9 mouse cellular contexts compared by ENCODE assay signal in genomic region chr16:82431811-82432210, GRCm38 (mm10).
DNase-seq lines count a peak whose midpoint lies in the region.
"Had no signal": no experiment of that assay in that cellular context is flagged by ENCODE, and none has a peak within 500 bp of the region (broad histone marks: within the 10 kb centered on the region; RNA-seq: fewer than 3 reads in every experiment).

No protein-coding gene starts in this region.

- intact Hi-C loops in left cerebral cortex, postnatal 4 days (cut with DNase I), result no loop called here

- peak; percentile 43 for DNase-seq in left cerebral cortex, adult 11 months (ENCODE audit: low spot score)
- DNase-seq in left cerebral cortex, postnatal 4 days, result no peak
- peak; percentile 83 to 86 for DNase-seq in frontal cortex, adult 2 months (ENCODE audit: extremely low spot score in 1 of 2, low spot score in 1 of 2)
- peak; percentile 57 to 73 for DNase-seq in left cerebral cortex, adult 18-20 months (ENCODE audit: low spot score in 2 of 2)
- DNase-seq in skeletal muscle tissue, adult 2 months (ENCODE audit: low read depth, low spot score), result peak; percentile 21
- DNase-seq in embryo, embryonic 10.5 days (ENCODE audit: low spot score), result no peak
- DNase-seq in adrenal gland, adult (ENCODE audit: inconsistent age in 2 of 2, low spot score in 1 of 2), result no peak
- DNase-seq: cerebellum, postnatal 25 days; heart, adult 11 months had no signal

Comparison
In these comparisons a context has a peak if more than half of its experiments do, and no peak if none do; other contexts are left out.
1. DNase-seq: peak in left cerebral cortex, adult 11 months (single experiment), frontal cortex, adult 2 months (2 of 2), left cerebral cortex, adult 18-20 months (2 of 2) and skeletal muscle tissue, adult 2 months (single experiment); none in left cerebral cortex, postnatal 4 days (single experiment), embryo, embryonic 10.5 days (single experiment) and adrenal gland, adult (0 of 2).